Mouse (Mus musculus) liver, embryonic 16.5 days (tissue): Measurements from ENCODE around the gene Smim24. TPM values are rescaled to one million over a fixed set of nuclear protein-coding genes. Genes with fewer than 3 reads are reported as not detected.
A peak's percentile ranks its signal among the peaks of the same experiment; 100 is the strongest.

Source experiments
- ATAC-seq: fragments of 200-750 bp; cut with Nextera tagmentation; 2 replicates; pipeline ENCODE4 v1.8.0; 2017; ENCODE audit warnings: low read depth, mild to moderate bottlenecking, moderate number of reproducible peaks, moderate library complexity
- H3K27ac ChIP-seq: fragments of 300-500 bp; sonication (generic); 2 replicates; pipeline ENCODE4 v1.5.1; 2014; ENCODE audit warnings: mild to moderate bottlenecking, low read length
- H3K27me3 ChIP-seq: fragments of 300-500 bp; sonication (generic); 2 replicates; pipeline ENCODE4 v1.6.1; 2014; ENCODE audit warnings: low read depth, low read length, mixed read lengths; ENCODE audit not compliant: control insufficient read depth, insufficient read depth
- H3K36me3 ChIP-seq: fragments of 300-500 bp; sonication (generic); 2 replicates; pipeline ENCODE4 v1.6.1; 2014; ENCODE audit warnings: mild to moderate bottlenecking; ENCODE audit not compliant: control insufficient read depth, insufficient read depth
- H3K4me1 ChIP-seq: fragments of 300-500 bp; sonication (generic); 2 replicates; pipeline ENCODE4 v1.6.1; 2014; ENCODE audit warnings: low read depth, low read length, mixed read lengths; ENCODE audit not compliant: control insufficient read depth
- H3K4me2 ChIP-seq: fragments of 300-500 bp; sonication (generic); 2 replicates; pipeline ENCODE4 v1.6.1; 2014; ENCODE audit warnings: low read depth, low read length, mixed read lengths
- H3K4me3 ChIP-seq: fragments of 300-500 bp; sonication (generic); 2 replicates; pipeline ENCODE4 v1.5.1; 2014; ENCODE audit warnings: low read depth, mild to moderate bottlenecking, low read length
- H3K9ac ChIP-seq: fragments of 300-500 bp; sonication (generic); 2 replicates; pipeline ENCODE4 v1.6.1; 2014; ENCODE audit warnings: low read depth, low read length
- H3K9me3 ChIP-seq: fragments of 300-500 bp; sonication (generic); replicated peaks from 2 replicates; pipeline ENCODE4 v1.6.1; 2016; ENCODE audit warnings: low read length; ENCODE audit not compliant: control insufficient read depth
- WGBS: fragments of 180-500 bp; shearing (Covaris S2); extraction: QIAGEN DNeasy Blood & Tissue Kit; methylation state at CpG from one replicate; pipeline ENCODE4 v1.1.7; 2014; ENCODE audit not compliant: insufficient replicate concordance; 5-methylcytosine and 5-hydroxymethylcytosine counted together
- polyA plus RNA-seq: library from polyadenylated mRNA; unstranded; fragments of >200 nt; fragmentation: Nextera tagmentation; extraction: Ambion mirVana; gene quantifications from 2 replicates; pipeline ENCODE4 v1.2.1, GENCODE M21; 2015

Gene Smim24
- polyA plus RNA-seq, 1 experiment from 2014 or later, result 4.1 TPM

GRCm38 (mm10) chr10:81385603-81386306, 7.1 kb upstream of the Smim24 start:
- H3K9me3 ChIP-seq, result no peaks in the 10 kb centered on the region
- H3K27ac ChIP-seq, result no peak overlapping the region
- 67% methylated on average over 22 of the region's 22 CpGs for WGBS
- H3K9ac ChIP-seq, result peak overlapping the region; percentile 86
- peak overlapping the region; percentile 93 for H3K4me3 ChIP-seq
- no peak for ATAC-seq
- H3K27me3 ChIP-seq, result no peaks in the 10 kb centered on the region
- peaks cover 54% of the 10 kb centered on the region for H3K4me1 ChIP-seq
- peaks cover 26% of the 10 kb centered on the region for H3K36me3 ChIP-seq
- H3K4me2 ChIP-seq, result peak overlapping the region; percentile 91

- H3K36me3 ChIP-seq, result peaks cover 26% of the 10 kb centered on the region
- no peaks in the 10 kb centered on the region for H3K9me3 ChIP-seq
- peaks cover 40% of the 10 kb centered on the region for H3K4me1 ChIP-seq
- H3K4me2 ChIP-seq, result no peak overlapping the region
- WGBS, result 87% methylated on average over 20 of the region's 20 CpGs
- no peaks in the 10 kb centered on the region for H3K27me3 ChIP-seq
- no peak for ATAC-seq
- no peak overlapping the region for H3K4me3 ChIP-seq
- no peak overlapping the region for H3K27ac ChIP-seq
- H3K9ac ChIP-seq, result no peak overlapping the region
Observed at GRCm38 (mm10) chr10:81387716-81388115, 5.1 kb upstream of the Smim24 start.

DNA sequence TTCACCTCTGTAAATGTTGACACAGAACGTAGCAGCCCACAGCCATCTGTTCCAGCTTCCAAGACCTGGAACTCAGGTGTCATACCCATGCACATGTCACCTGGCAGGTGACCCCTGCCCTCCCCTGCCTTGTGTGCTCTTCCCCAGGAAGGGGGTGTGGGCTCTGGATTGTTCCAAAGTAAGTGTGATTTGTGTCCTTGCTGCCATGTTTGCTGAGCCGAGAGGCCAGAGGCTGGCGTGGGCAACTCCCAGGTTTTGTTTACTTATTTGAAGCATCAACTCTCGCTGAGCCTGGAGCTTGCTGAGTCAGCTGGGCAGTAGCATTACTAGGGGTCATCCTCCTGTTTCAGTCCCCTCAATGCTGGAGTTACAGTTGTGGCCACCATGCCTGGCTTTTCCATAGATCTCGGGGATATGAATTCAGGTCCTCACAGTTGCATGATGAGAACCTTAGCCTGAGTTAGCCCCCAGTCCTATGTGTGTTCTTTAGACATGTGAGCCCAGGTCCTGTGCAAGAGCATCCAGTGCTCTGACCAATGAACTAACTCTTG, 4.3 kb upstream of the Smim24 start, which contains the start of gene Gm48552:
Gm48552 (plus strand) TSS at position 501 of the 551 bp plus-strand sequence.
- no peak for ATAC-seq
- Histone ChIP-seq H3K4me1 (peaks cover 41% of the 10 kb centered on the region), H3K9ac (no peak within 1 kb of the TSS), H3K27me3 (no peaks in the 10 kb centered on the region), H3K9me3 (no peaks in the 10 kb centered on the region), H3K4me3 (no peak within 1 kb of the TSS), H3K36me3 (peaks cover 26% of the 10 kb centered on the region), H3K4me2 (no peak within 1 kb of the TSS), H3K27ac (peak within 1 kb of the TSS; percentile 25; the same call in 1 of the 2 replicates)
- 57% methylated on average over 5 of the region's 5 CpGs for WGBS

DNA sequence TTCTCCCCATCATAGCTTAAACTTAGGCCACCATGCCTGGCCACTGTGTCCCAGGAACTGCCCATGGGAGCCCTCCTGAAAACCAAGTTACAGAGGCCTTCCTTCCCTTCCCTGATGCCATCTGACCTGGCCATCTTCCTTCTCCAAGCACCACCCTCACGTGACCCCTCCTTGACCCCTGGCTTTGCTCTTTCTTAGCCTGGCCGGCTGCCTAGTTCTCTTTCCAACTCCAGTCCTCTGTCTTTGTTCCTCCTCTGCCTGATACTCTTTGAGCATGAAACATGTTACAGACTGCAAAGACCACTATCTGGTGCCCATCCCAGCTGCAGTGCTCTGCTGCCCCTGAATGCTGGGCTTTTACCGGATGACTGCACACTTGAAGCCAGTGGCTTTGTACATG, 3.5 kb upstream of the Smim24 start:
- no peak overlapping the region for H3K9ac ChIP-seq
- peaks cover 26% of the 10 kb centered on the region for H3K36me3 ChIP-seq
- H3K27me3 ChIP-seq, result no peaks in the 10 kb centered on the region
- ATAC-seq, result no peak
- peak overlapping the region; percentile 25; the same call in 1 of the 2 replicates for H3K27ac ChIP-seq
- 70% methylated on average over 3 of the region's 3 CpGs for WGBS
- H3K4me3 ChIP-seq, result no peak overlapping the region
- no peaks in the 10 kb centered on the region for H3K9me3 ChIP-seq
- H3K4me2 ChIP-seq, result no peak overlapping the region
- H3K4me1 ChIP-seq, result peaks cover 44% of the 10 kb centered on the region

DNA sequence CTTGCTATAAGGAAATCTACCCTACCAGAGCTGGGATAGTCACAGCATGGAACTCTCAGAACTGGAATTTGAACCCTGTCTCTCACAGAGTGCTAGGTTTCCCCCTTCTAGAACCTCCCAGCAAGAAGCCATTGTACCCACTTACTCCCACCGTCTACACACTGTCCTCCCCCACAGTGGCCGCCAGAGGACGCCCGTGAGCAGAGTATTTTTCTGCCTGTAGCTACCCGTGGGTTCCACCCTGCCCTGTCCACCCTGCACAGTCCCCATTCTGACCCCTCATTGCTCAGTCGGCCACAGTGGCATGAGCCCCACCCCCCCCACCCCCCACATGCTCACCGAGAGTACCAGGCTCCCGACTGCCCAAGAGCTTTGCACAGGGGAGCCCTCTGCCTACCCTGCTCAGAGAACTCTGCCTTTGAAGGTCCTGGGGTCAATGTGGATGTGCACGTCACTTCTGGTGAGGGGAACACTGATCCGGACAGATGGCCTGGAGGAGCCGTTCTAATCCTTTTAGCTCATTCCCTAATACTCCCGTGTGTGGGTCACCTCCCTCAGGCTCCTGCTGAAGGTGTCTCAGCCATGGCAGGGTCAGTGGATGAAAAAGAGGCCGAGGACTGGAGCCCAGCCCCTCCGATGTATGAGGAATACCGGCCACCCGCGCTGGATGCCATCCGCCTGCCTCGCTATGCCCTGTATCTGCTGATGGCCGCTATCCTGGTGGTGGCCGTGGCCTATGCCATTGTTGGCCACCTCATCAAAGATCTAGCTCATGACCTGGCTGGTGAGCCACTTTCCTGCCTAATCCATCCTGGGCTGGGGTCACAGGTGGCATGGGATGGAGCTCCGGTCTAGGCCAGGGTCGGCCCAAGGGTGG, 2.8 kb upstream of the Smim24 start:
- peaks cover 26% of the 10 kb centered on the region for H3K36me3 ChIP-seq
- no peak overlapping the region for H3K27ac ChIP-seq
- no peak overlapping the region for H3K4me3 ChIP-seq
- H3K4me1 ChIP-seq, result peaks cover 40% of the 10 kb centered on the region
- no peaks in the 10 kb centered on the region for H3K27me3 ChIP-seq
- H3K9ac ChIP-seq, result no peak overlapping the region
- peak; percentile 44 for ATAC-seq
- no peak overlapping the region for H3K4me2 ChIP-seq
- WGBS, result 55% methylated on average over 23 of the region's 23 CpGs
- H3K9me3 ChIP-seq, result no peaks in the 10 kb centered on the region

DNA sequence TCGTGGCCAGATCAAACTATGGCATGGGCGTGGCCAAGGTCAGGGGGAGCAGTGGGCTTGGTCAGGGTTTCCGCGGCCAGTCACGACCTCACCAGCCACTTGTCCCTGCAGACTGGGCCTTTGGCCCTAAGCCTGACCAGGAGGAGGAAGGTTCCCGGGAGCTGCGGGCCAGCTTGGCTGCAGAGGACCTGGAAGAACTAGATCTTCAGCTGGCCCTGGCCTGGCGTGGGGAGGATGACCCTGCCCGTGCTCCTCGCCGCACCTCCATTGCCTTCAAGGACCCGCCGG, 2.2 kb upstream of the Smim24 start:
- Histone ChIP-seq H3K9me3 (no peaks in the 10 kb centered on the region), H3K4me2 (no peak overlapping the region), H3K4me1 (peaks cover 34% of the 10 kb centered on the region), H3K9ac (no peak overlapping the region), H3K36me3 (peaks cover 26% of the 10 kb centered on the region), H3K27me3 (no peaks in the 10 kb centered on the region), H3K4me3 (no peak overlapping the region), H3K27ac (no peak overlapping the region)
- WGBS, result 79% methylated on average over 13 of the region's 13 CpGs
- ATAC-seq, result no peak

DNA sequence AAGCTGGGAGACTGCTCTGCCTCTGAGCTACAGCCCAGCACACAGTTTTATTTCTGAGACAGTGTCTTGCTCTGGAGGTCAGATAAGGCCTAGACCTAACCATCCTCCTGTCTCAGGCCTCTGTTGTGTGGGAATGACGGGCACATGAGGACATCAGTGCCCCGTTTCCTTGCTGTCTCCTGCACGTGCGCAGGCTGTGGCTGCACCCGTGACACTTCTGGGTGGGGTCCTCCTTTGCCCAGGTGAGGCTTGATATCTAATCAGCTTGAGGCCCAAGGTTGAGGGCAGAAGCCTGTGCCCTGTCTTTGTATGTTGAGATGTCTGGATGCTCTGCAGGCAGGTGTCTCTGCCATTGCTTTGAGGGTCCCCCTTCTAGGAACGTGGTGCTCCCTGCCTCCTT, 581 bp upstream of the Smim24 start:
- Histone ChIP-seq H3K9ac (no peak overlapping the region), H3K4me1 (peaks cover 29% of the 10 kb centered on the region), H3K36me3 (peaks cover 12% of the 10 kb centered on the region), H3K4me2 (no peak overlapping the region), H3K27me3 (no peaks in the 10 kb centered on the region), H3K27ac (no peak overlapping the region), H3K9me3 (no peaks in the 10 kb centered on the region), H3K4me3 (no peak overlapping the region)
- WGBS, result 60% methylated on average over 6 of the region's 6 CpGs
- ATAC-seq, result no peak

DNA sequence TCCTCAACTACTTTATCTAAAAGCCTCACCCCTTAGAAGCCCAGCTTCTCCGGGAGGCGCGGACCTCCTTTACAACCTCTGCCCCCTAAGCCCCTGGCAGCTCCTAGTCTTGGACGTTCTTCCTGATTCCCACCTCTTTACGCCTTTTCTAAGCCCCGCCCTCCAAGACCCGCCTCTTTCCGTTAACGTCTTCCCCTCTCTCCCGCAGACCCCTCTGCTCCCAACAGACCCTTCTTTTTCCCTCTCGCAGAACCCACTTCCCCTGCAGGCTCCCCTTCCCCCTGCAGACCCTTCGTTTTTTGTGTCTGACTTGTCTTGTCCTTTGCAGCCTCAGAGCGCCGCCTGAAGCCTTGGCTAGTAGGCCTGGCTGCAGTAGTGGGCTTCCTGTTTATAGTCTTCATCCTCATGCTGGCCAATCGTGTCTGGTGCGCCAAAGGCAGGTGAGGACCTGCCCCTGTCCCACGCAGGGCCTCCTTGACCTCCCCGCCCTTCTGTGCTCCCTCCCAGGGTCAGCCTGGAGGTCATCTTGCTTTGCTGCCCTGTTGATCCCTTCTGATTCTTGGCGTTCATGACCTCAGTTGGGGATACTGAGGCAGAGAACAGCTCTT, 709 bp downstream of the Smim24 start:
- no peaks in the 10 kb centered on the region for H3K27me3 ChIP-seq
- H3K4me3 ChIP-seq, result peak overlapping the region; percentile 16
- peak overlapping the region; percentile 46 for H3K4me2 ChIP-seq
- peak overlapping the region; percentile 6; the same call in 1 of the 2 replicates for H3K9ac ChIP-seq
- H3K4me1 ChIP-seq, result peaks cover 29% of the 10 kb centered on the region
- no peak overlapping the region for H3K27ac ChIP-seq
- H3K9me3 ChIP-seq, result no peaks in the 10 kb centered on the region
- WGBS, result 6% methylated on average over 19 of the region's 19 CpGs
- H3K36me3 ChIP-seq, result no peaks in the 10 kb centered on the region
- no peak for ATAC-seq
